Mouse (Mus musculus) bone marrow macrophage, adult 2 months (primary cell): ENCODE results near the gene Itm2c. TPM values are rescaled to one million over a fixed set of nuclear protein-coding genes. Genes with fewer than 3 reads are reported as not detected.
A peak's percentile ranks its signal among the peaks of the same experiment; 100 is the strongest.

Source experiments
- H3K27ac ChIP-seq: 2 replicates; pipeline ENCODE4 v1.5.1; 2012; ENCODE audit warnings: low read depth, low read length; ENCODE audit not compliant: insufficient read depth
- H3K4me1 ChIP-seq: 2 replicates; pipeline ENCODE4 v1.6.1; 2012; ENCODE audit warnings: low read length; ENCODE audit not compliant: control insufficient read depth, insufficient read depth
- H3K4me3 ChIP-seq: 2 replicates; pipeline ENCODE4 v1.5.1; 2012; ENCODE audit warnings: mild to moderate bottlenecking, low read length, moderate library complexity; ENCODE audit not compliant: insufficient read depth
- CTCF ChIP-seq: IDR thresholded peaks from 2 replicates; pipeline ENCODE4 v1.5.1; 2012; ENCODE audit warnings: low read depth, mild to moderate bottlenecking, low read length, moderate library complexity
- POLR2A ChIP-seq: IDR thresholded peaks from 2 replicates; pipeline ENCODE4 v1.6.1; 2012; ENCODE audit warnings: mild to moderate bottlenecking, low read depth, low read length, borderline replicate concordance
- polyA plus RNA-seq: library from polyadenylated mRNA; stranded (reverse); fragments of >200 nt; gene quantifications from 2 replicates; pipeline ENCODE4 v1.2.4, GENCODE M21; 2012; ENCODE audit not compliant: missing spikeins, insufficient read depth, insufficient read length

Itm2c gene
- polyA plus RNA-seq, 1 experiment = 219 TPM

DNA sequence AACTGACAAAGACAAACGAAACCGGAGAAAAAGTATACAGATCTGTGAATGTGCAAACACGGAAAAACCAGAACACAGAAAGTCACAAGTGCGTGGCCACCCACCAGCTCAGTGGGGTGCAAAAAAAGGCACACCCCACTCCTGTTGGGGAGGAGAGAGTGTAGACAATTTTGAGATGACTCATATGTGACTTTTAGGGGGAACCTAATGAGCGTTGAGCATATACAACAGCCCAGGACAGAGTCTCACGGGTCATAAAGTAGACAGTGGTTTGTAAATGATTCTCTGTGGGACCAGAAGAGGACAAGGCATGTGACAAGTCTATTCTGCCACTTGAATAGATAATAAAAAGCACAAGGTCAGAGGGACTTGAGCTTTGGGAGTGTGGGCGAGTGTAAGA is 39.1 kb downstream of the Itm2c start:
- Histone ChIP-seq H3K4me1 (no peaks in the 10 kb centered on the region), H3K27ac (no peak overlapping the region)

DNA sequence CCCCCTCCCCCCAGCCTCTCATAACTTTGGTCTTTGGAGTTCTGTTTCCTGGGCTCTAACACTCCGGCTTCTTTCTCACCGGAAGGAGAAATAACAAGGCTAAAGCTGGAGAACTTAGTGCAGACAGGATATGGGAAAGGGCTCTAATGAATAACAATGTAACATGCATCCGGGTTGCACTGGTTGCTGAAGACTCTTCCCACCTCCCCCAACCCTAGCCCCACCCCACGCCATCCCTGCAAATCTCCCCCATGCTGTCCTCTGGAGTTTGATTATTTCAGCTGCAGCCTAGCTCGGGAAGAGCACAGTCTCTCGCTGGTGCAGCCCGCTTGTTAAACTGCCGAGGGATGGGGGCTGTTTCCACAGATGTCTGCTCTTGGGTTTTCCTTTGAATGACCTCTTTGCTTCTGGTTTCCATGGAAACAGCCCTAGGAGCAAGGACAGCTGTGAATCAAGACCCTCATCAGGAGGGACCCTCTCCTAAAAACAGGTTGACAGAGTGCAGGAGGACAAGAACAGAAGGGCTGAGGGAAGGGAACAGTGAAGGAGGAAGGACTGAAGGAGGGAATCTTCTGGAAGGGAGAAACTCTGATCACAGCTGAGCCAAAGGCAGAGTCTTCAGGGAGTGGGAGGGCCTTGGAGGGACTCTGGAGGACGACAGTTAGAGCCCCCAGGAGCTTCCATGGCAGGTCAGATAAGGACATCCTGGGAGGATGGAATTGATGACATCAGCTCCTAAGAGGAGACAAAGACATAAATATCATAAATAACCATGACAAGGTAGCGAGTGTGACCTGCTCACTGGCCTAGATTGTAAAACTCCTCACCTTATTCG is 39.8 kb downstream of the Itm2c start:
- Histone ChIP-seq H3K27ac (no peak overlapping the region), H3K4me3 (no peak overlapping the region), H3K4me1 (no peaks in the 10 kb centered on the region)
- no peak for TF ChIP-seq POLR2A
- no peak for TF ChIP-seq CTCF

More for the DNA sequence above, 39.1 kb downstream of the Itm2c start:
- H3K4me3 ChIP-seq = no peak overlapping the region
- TF ChIP-seq CTCF = no peak
- TF ChIP-seq POLR2A = no peak

DNA sequence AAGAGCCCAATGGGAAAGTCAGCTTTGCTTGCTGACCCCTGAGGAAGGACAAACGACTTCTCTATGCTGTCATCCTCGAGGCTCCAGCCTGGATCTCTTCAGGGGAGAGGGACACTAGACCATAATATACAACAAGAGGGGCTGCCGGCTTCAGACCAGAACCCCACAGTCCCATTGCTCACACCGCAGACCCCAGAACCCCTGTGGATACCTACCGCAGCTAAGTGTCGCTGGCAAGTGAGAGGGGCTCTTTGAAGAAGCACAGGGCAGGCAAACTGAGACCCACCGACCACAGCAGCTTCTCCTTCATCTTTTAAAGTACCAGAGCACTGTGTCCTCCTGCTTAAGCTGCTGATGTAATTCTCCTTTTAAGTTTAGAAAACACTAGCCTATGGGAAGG is 40.5 kb downstream of the Itm2c start:
- Histone ChIP-seq H3K4me3 (no peak overlapping the region), H3K27ac (no peak overlapping the region), H3K4me1 (no peaks in the 10 kb centered on the region)
- TF ChIP-seq POLR2A (no peak), CTCF (no peak)

DNA sequence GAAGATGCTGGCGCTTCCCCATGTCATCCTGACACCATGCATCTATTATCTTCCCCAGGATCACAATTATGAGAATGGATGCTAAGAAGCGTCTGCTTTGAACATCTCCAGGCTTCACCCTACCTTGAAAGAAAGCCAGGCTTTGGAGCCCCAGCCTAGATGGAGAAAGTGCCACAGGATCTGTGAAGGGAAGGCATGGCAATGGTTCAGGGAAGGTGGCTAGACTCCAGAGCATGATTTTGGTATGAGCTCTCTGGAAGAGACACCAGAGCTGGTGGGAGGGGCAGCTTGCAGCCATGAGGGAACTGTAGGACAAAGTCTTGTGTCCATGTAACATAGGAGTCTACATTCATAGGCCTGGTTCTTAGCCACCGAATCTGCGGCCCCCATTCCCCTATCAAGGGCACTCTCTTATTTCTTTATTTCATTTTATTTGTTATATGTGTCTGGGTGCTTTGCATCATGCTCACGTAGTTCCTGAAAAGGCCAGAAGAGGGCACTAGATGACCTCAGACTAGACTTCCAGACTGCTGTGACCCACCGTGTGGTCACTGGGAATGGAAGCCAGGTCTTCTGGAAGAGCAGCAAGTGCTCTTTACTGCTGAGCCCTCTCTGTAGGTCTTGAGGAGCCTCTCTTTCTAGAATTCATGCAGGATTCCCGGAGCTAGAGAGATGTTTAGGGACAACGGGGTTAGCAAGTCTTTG is 41.2 kb downstream of the Itm2c start:
- Histone ChIP-seq H3K4me3 (no peak overlapping the region), H3K4me1 (no peaks in the 10 kb centered on the region), H3K27ac (no peak overlapping the region)
- TF ChIP-seq POLR2A (no peak), CTCF (peak; percentile 85)

DNA sequence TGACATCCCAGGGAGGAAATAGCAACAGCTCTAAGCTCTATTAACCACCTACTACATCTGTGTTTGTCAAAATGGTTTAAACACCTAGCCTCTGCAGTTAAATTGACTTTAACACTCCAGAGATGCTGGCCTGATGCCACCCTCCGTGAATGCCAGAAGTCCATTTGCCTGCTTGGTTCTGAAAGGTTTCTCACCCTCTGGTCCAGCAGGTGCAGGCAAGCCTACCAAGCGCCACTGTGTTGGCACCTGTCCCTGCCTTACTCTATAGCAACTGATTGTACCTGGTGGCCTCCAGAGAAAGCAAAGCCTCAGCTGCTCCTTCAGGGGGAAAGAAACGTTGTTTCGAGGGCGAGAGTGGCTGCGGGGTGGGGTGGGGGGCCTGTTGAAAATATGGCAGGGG is 42.2 kb downstream of the Itm2c start:
- no peak for TF ChIP-seq CTCF
- no peak for TF ChIP-seq POLR2A
- no peaks in the 10 kb centered on the region for H3K4me1 ChIP-seq
- H3K27ac ChIP-seq = no peak overlapping the region
- H3K4me3 ChIP-seq = no peak overlapping the region

DNA sequence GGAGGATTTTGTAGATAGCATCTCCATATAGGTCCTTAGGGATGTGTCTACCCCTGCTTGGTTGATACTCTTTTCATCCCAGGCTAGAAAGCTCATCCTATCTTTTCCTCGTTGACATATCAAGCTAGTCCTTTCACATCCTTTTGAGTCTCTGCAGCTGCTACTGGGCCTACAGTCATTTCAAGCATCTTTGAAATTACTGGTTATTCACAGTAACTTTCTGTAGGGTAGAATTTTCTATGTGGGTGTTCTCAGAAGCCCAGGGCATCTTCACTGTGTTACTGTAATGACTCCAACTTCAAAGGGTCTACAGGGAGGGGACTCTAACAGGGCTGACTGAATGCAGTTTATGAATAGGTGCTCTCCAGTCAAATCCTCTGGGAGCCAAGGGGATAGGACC is 43.2 kb downstream of the Itm2c start:
- no peak overlapping the region for H3K27ac ChIP-seq
- no peak overlapping the region for H3K4me3 ChIP-seq
- H3K4me1 ChIP-seq = no peaks in the 10 kb centered on the region
- TF ChIP-seq CTCF (no peak), POLR2A (no peak)

DNA sequence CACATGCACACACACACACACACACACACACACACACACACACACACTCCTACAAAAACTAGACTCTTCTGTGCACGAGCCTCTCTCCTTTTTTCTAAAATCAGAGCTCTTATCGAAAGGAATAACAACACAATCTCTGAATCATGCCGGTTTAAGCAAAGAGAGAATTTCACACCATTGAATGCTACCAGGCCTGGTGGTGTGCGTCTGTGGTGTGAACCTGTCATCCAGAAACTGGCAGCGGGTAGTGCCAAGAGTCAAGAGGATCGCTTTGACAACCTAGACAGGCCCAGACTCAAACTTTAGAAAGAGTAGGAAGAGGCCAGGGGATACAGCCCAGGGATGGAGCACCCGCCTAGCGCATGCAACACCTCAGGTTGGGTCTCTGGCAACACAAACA is 48.2 kb downstream of the Itm2c start:
- no peak for TF ChIP-seq CTCF
- TF ChIP-seq POLR2A = no peak

DNA sequence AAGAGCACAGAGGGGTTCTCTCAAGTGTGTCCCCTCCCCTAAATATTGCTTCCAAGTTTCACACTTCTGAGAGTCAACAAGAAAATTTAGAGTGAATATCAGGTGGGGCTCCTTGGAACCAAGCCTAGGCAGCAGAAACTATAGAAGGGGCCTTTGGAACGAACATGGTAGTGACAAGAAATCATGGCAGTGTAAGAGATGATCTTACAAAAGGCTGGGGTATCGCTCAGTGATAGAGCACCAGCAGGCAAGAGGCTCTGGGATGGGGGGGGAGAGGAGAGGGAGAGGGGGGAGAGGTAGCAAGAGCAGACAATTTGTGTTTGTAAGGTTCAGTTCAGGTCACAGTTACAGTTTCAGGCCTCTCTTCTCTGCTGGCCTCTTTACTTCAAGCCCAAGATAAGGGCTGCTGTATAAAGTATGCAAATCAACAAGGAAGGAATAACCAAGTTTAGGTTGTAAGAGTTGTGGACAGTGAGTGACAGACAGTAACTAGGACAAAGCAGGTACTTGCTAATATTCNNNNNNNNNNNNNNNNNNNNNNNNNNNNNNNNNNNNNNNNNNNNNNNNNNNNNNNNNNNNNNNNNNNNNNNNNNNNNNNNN is 55.1 kb downstream of the Itm2c start:
- H3K4me3 ChIP-seq = no peak overlapping the region
- no peak overlapping the region for H3K27ac ChIP-seq
- H3K4me1 ChIP-seq = peaks cover 4% of the 10 kb centered on the region; the same call in 1 of the 2 replicates
- TF ChIP-seq POLR2A (no peak), CTCF (no peak)

More for the DNA sequence above, 48.2 kb downstream of the Itm2c start:
- no peak overlapping the region for H3K4me3 ChIP-seq
- peaks cover under 1% of the 10 kb centered on the region; the same call in 1 of the 2 replicates for H3K4me1 ChIP-seq
- H3K27ac ChIP-seq = no peak overlapping the region

DNA sequence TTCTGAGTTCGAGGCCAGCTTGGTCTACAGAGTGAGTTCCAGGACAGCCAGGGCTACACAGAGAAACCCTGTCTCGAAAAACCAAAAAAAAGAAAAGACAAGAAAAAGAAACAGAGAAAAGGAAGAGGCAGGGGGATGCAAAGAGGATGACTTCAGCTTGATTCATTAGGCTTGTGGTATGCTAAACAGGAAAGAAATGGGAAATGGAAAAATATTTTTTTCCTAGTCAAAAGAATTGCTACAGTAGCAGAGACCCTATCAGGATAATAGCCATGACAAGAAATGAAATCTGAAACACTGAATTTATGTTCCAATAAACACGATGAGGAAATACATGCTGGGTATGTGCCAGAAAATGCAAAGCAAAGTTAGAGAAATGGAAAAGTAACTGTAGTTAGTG is 61.1 kb downstream of the Itm2c start:
- Histone ChIP-seq H3K4me3 (no peak overlapping the region), H3K27ac (no peak overlapping the region), H3K4me1 (peaks cover 13% of the 10 kb centered on the region)
- no peak for TF ChIP-seq POLR2A
- no peak for TF ChIP-seq CTCF

DNA sequence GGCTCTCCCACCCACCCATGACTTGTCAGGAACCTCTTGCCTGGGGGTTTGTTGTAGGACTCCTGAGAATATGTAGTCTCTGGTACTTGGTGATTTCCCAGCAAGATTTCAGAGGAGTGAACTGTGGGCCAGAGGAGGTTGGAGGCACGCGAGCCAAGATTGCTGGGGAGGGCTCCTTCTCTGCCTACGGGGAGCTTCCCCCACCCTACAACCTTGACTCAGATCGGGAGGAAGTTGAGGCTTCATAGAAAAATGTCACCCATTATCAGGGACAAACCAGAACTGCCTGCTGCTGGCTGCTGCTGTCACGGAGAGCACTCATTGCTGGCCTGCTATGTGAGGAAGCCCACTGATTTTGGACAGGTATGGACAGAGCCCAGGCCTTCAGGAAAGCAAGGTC is 63.2 kb downstream of the Itm2c start:
- TF ChIP-seq CTCF (no peak), POLR2A (no peak)
- H3K27ac ChIP-seq = no peak overlapping the region
- no peak overlapping the region for H3K4me3 ChIP-seq
- H3K4me1 ChIP-seq = peaks cover 30% of the 10 kb centered on the region
